Mouse (Mus musculus) heart, adult 2 months (tissue): ENCODE data around the gene Slxl1. TPM values are rescaled to one million over a fixed set of nuclear protein-coding genes. Genes with fewer than 3 reads are reported as not detected.
"Not testable (repeated sequence)": the region's sequence is repeated elsewhere in the genome, so short reads cannot be mapped to it uniquely, and the experiment has no call there.

ENCODE experiments used
- DNase-seq, 2 experiments: peaks; one replicate each; pipeline ENCODE4 v3.0.0; 2021
- H3K27ac ChIP-seq: fragments of 200-600 bp; 2 replicates; pipeline ENCODE4 v1.8.1; 2022
- H3K27me3 ChIP-seq: fragments of 200-500 bp; 2 replicates; pipeline ENCODE4 v1.6.1; 2012; ENCODE audit warnings: mild to moderate bottlenecking, low read length, inconsistent platforms, mixed read lengths; ENCODE audit not compliant: control insufficient read depth, insufficient read depth
- H3K36me3 ChIP-seq: fragments of 200-500 bp; 2 replicates; pipeline ENCODE4 v1.6.1; 2012; ENCODE audit warnings: low read length, inconsistent platforms; ENCODE audit not compliant: control insufficient read depth, insufficient read depth
- H3K4me1 ChIP-seq: fragments of 200-500 bp; 2 replicates; pipeline ENCODE4 v1.6.1; 2011; ENCODE audit warnings: low read length; ENCODE audit not compliant: control insufficient read depth, insufficient read depth
- H3K4me3 ChIP-seq: fragments of 200-600 bp; 2 replicates; pipeline ENCODE4 v1.8.1; 2022
- H3K79me2 ChIP-seq: fragments of 200-500 bp; replicated peaks from 2 replicates; pipeline ENCODE4 v1.6.1; 2012; ENCODE audit warnings: mild to moderate bottlenecking, inconsistent platforms, low read length, moderate library complexity, mixed read lengths; ENCODE audit not compliant: control insufficient read depth, insufficient read depth
- H3K9ac ChIP-seq: fragments of 200-500 bp; 2 replicates; pipeline ENCODE4 v1.6.1; 2012; ENCODE audit warnings: low read depth, mild to moderate bottlenecking, control low read depth, inconsistent platforms, low read length, mixed read lengths
- WGBS: fragments of 180-500 bp; shearing (Covaris S2); methylation state at CpG from one replicate; pipeline ENCODE4 v1.1.7; 2018; 5-methylcytosine and 5-hydroxymethylcytosine counted together
- intact Hi-C: fragments of 180-260 bp; cut with DNase I; formaldehyde crosslinking; loops from one replicate; pipeline ENCODE4 v1.15.1; 2025
- long read RNA-seq: library from polyadenylated mRNA; stranded (forward); transcript quantifications from one replicate; pipeline ENCODE4 v2.0.0, GENCODE M21; 2021
- polyA plus RNA-seq: library from polyadenylated mRNA; depleted of rRNA; stranded (reverse); fragments of >200 nt; gene quantifications from 2 replicates; pipeline ENCODE4 v1.2.3, GENCODE M21; 2012; rRNA removed
- total RNA-seq, 2 experiments: library from RNA; stranded (reverse); gene quantifications; 2 replicates each; pipeline ENCODE4 v1.2.3; 2021

Gene Slxl1
- total RNA-seq (not detected), polyA plus RNA-seq (not detected in 2 replicates)
- long read RNA-seq, result 0 reads

- H3K36me3 ChIP-seq, DNase-seq, H3K9ac ChIP-seq, H3K4me1 ChIP-seq, H3K79me2 ChIP-seq, H3K4me3 ChIP-seq, intact Hi-C loops, H3K27ac ChIP-seq, H3K27me3 ChIP-seq: not testable (repeated sequence)
- no CpG with 5 or more reads among the region's 6 CpGs for WGBS
These were observed at the start of gene Slxl1 for GRCm38 (mm10) chrX:55226576-55226975. Slxl1 (plus strand) TSS chrX:55226876.
